Mouse (Mus musculus) cortical plate, adult 2 months (tissue): ENCODE measurements at regions not wholly inside any gene's neighbourhood (a gene's known extent, or its start where the extent isn't known, plus 50 kb on each side); places are given as distances from the start of the nearest gene placed in this dataset.

Experiments used
- H3K27ac ChIP-seq: fragments of 200-500 bp; 2 replicates; pipeline ENCODE4 v1.5.1; 2012; ENCODE audit warnings: low read length, control low read depth, inconsistent platforms; ENCODE audit not compliant: insufficient read depth
- H3K4me1 ChIP-seq: fragments of 200-500 bp; 2 replicates; pipeline ENCODE4 v1.6.1; 2011; ENCODE audit warnings: low read length; ENCODE audit not compliant: control insufficient read depth, insufficient read depth
- H3K4me3 ChIP-seq: fragments of 200-500 bp; 2 replicates; pipeline ENCODE4 v1.5.1; 2011; ENCODE audit warnings: mild to moderate bottlenecking, low read length, control low read depth; ENCODE audit not compliant: insufficient read depth
- CTCF ChIP-seq: fragments of 200-500 bp; IDR thresholded peaks from 2 replicates; pipeline ENCODE4 v1.5.1; 2011; ENCODE audit warnings: mild to moderate bottlenecking, control low read depth, low read length; ENCODE audit not compliant: insufficient read depth; ENCODE audit errors: extremely low read depth
- POLR2A ChIP-seq: fragments of 200-500 bp; IDR thresholded peaks from 2 replicates; pipeline ENCODE4 v1.6.1; 2011; ENCODE audit warnings: mild to moderate bottlenecking, low read length, control low read depth; ENCODE audit not compliant: insufficient read depth; ENCODE audit errors: extremely low read depth

- TF ChIP-seq CTCF (no peak), POLR2A (no peak)
- Histone ChIP-seq H3K4me3 (no peak overlapping the region), H3K4me1 (no peaks in the 10 kb centered on the region), H3K27ac (no peak overlapping the region)
These were observed 243.4 kb upstream of the Id4 start for GRCm38 (mm10) chr13:48017649-48018048.

- H3K27ac ChIP-seq = no peak overlapping the region
- TF ChIP-seq POLR2A (no peak), CTCF (no peak)
- H3K4me1 ChIP-seq = no peaks in the 10 kb centered on the region
- no peak overlapping the region for H3K4me3 ChIP-seq
These were observed 242.4 kb upstream of the Id4 start for GRCm38 (mm10) chr13:48018606-48019005.

GRCm38 (mm10) chr13:48022958-48023615, 237.9 kb upstream of the Id4 start:
- H3K27ac ChIP-seq = no peak overlapping the region
- no peak overlapping the region for H3K4me3 ChIP-seq
- H3K4me1 ChIP-seq = no peaks in the 10 kb centered on the region
- TF ChIP-seq CTCF (no peak), POLR2A (no peak)

- Histone ChIP-seq H3K4me1 (no peaks in the 10 kb centered on the region), H3K4me3 (no peak overlapping the region), H3K27ac (no peak overlapping the region)
- TF ChIP-seq POLR2A (no peak), CTCF (no peak)
These were observed 233.1 kb upstream of the Id4 start for GRCm38 (mm10) chr13:48027775-48028489.

- no peak overlapping the region for H3K27ac ChIP-seq
- TF ChIP-seq CTCF (no peak), POLR2A (no peak)
- H3K4me3 ChIP-seq = no peak overlapping the region
- H3K4me1 ChIP-seq = no peaks in the 10 kb centered on the region
These were observed 229.5 kb upstream of the Id4 start for GRCm38 (mm10) chr13:48031491-48031890.

GRCm38 (mm10) chr13:48042172-48042571, 218.9 kb upstream of the Id4 start:
- Histone ChIP-seq H3K4me3 (no peak overlapping the region), H3K4me1 (no peaks in the 10 kb centered on the region), H3K27ac (no peak overlapping the region)
- TF ChIP-seq CTCF (no peak), POLR2A (no peak)

- Histone ChIP-seq H3K4me3 (no peak overlapping the region), H3K27ac (no peak overlapping the region), H3K4me1 (no peaks in the 10 kb centered on the region)
- TF ChIP-seq POLR2A = no peak
- no peak for TF ChIP-seq CTCF
These were observed 218.5 kb upstream of the Id4 start for GRCm38 (mm10) chr13:48042572-48042971.

GRCm38 (mm10) chr13:48046201-48046750, 214.8 kb upstream of the Id4 start:
- TF ChIP-seq CTCF (no peak), POLR2A (no peak)
- Histone ChIP-seq H3K4me3 (no peak overlapping the region), H3K27ac (no peak overlapping the region), H3K4me1 (no peaks in the 10 kb centered on the region)

GRCm38 (mm10) chr13:48049796-48050195, 211.2 kb upstream of the Id4 start:
- Histone ChIP-seq H3K27ac (no peak overlapping the region), H3K4me3 (no peak overlapping the region), H3K4me1 (no peaks in the 10 kb centered on the region)
- no peak for TF ChIP-seq POLR2A
- TF ChIP-seq CTCF = no peak

- TF ChIP-seq CTCF (no peak), POLR2A (no peak)
- no peaks in the 10 kb centered on the region for H3K4me1 ChIP-seq
- H3K27ac ChIP-seq = no peak overlapping the region
- H3K4me3 ChIP-seq = no peak overlapping the region
These were observed 186.4 kb upstream of the Id4 start for GRCm38 (mm10) chr13:48074630-48075029.
